Mouse (Mus musculus): ENCODE measurements around the gene Pank4. TPM values are rescaled to one million over a fixed set of nuclear protein-coding genes. Genes with fewer than 3 reads are reported as not detected.

Pank4 gene
- polyA plus RNA-seq, 1 experiment from 2014 or later: 47.2 TPM

- Histone ChIP-seq H3K4me1 (replicated peaks; ENCODE audit: control insufficient read depth, insufficient read depth, low read length) (no peaks in the 10 kb centered on the region), H3K4me3 (ENCODE audit: low read depth, low read length) (no peak overlapping the region), H3K4me2 (no peak overlapping the region), H3K27me3 (replicated peaks; ENCODE audit: control insufficient read depth, insufficient read depth, low read length) (no peaks in the 10 kb centered on the region; the same call in 1 of the 2 replicates), H3K36me3 (ENCODE audit: control insufficient read depth, insufficient read depth, low read length) (no peaks in the 10 kb centered on the region), H3K9me3 (ENCODE audit: control insufficient read depth, low read length) (no peaks in the 10 kb centered on the region), H3K9ac (ENCODE audit: low read depth, low read length) (no peak overlapping the region), H3K27ac (ENCODE audit: low read depth, low read length) (no peak overlapping the region)
- DNase-seq (ENCODE audit: low spot score) (no peak), ATAC-seq (replicated peaks; ENCODE audit: low FRiP score) (no peak)
- WGBS: 61% methylated on average over 8 of the region's 8 CpGs
Measured at GRCm38 (mm10) chr4:154936542-154937255, 27.2 kb upstream of the Pank4 start.

- WGBS: 72% methylated on average over 1 of the region's 1 CpGs
- H3K4me2 ChIP-seq: no peak overlapping the region
- 0 out of 2 replicates have a peak, but pooled peaks cover 2% of the 10 kb centered on the region for H3K9me3 ChIP-seq (ENCODE audit: control insufficient read depth, low read length)
- no peaks in the 10 kb centered on the region for H3K36me3 ChIP-seq (ENCODE audit: control insufficient read depth, insufficient read depth, low read length)
- H3K4me1 ChIP-seq (replicated peaks; ENCODE audit: control insufficient read depth, insufficient read depth, low read length): no peaks in the 10 kb centered on the region
- no peak overlapping the region for H3K27ac ChIP-seq (ENCODE audit: low read depth, low read length)
- H3K9ac ChIP-seq (ENCODE audit: low read depth, low read length): no peak overlapping the region
- no peak for ATAC-seq (replicated peaks; ENCODE audit: low FRiP score)
- H3K4me3 ChIP-seq (ENCODE audit: low read depth, low read length): no peak overlapping the region
- no peak for DNase-seq (ENCODE audit: low spot score)
- no peaks in the 10 kb centered on the region; the same call in 1 of the 2 replicates for H3K27me3 ChIP-seq (replicated peaks; ENCODE audit: control insufficient read depth, insufficient read depth, low read length)
Measured at GRCm38 (mm10) chr4:154937746-154938145, 26.2 kb upstream of the Pank4 start.

DNA sequence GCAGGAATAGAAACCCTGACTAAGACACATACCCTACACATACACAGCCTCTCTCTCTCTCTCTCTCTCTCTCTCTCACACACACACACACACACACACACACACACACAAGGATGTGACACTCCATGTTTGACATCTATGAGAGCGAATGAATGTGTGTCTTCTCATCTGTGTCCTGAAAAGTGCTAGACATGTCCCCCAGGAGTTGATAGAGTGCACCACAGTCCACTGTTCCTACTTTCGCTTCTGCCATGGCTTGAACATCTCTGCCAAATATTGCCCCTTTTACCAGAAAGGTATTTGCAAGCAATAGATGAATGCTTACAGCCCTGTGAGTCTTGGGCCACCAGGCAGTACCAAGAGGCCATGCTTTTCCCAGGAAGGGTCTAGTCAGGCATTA, 23.8 kb upstream of the Pank4 start:
- no peak overlapping the region for H3K4me3 ChIP-seq (ENCODE audit: low read depth, low read length)
- H3K4me1 ChIP-seq (replicated peaks; ENCODE audit: control insufficient read depth, insufficient read depth, low read length): no peaks in the 10 kb centered on the region
- H3K9me3 ChIP-seq (ENCODE audit: control insufficient read depth, low read length): 0 out of 2 replicates have a peak, but pooled peaks cover 2% of the 10 kb centered on the region
- DNase-seq (ENCODE audit: low spot score): no peak
- no peak overlapping the region for H3K9ac ChIP-seq (ENCODE audit: low read depth, low read length)
- H3K4me2 ChIP-seq: no peak overlapping the region
- 80% methylated on average over 2 of the region's 2 CpGs for WGBS
- no peak overlapping the region for H3K27ac ChIP-seq (ENCODE audit: low read depth, low read length)
- no peaks in the 10 kb centered on the region for H3K36me3 ChIP-seq (ENCODE audit: control insufficient read depth, insufficient read depth, low read length)
- ATAC-seq (replicated peaks; ENCODE audit: low FRiP score): no peak
- H3K27me3 ChIP-seq (replicated peaks; ENCODE audit: control insufficient read depth, insufficient read depth, low read length): no peaks in the 10 kb centered on the region; the same call in 1 of the 2 replicates

DNA sequence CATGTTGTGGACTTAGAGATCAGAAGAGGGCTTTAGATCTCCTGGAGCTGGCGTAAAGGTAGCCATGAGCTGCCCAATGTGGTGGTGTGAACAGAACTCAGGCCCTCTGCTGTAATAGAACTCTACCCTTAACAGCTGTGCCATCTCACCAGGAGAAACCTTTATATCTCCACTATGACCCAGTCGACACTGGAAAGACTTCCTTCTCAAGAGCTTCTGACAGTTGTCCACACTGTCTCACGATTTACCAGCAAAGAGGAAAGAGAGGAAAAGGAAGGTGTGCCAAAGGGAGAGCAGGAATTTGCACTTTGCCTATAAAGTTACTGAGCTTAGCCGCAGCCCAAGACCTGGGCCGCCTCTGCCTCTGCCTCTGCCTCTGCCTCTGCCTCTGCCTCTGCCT, 22.1 kb upstream of the Pank4 start:
- H3K36me3 ChIP-seq (ENCODE audit: control insufficient read depth, insufficient read depth, low read length): no peaks in the 10 kb centered on the region
- WGBS: 79% methylated on average over 5 of the region's 5 CpGs
- ATAC-seq (replicated peaks; ENCODE audit: low FRiP score) (no peak), DNase-seq (ENCODE audit: low spot score) (no peak)
- no peak overlapping the region for H3K4me3 ChIP-seq (ENCODE audit: low read depth, low read length)
- no peaks in the 10 kb centered on the region for H3K4me1 ChIP-seq (replicated peaks; ENCODE audit: control insufficient read depth, insufficient read depth, low read length)
- H3K4me2 ChIP-seq: no peak overlapping the region
- H3K9me3 ChIP-seq (ENCODE audit: control insufficient read depth, low read length): 0 out of 2 replicates have a peak, but pooled peaks cover 2% of the 10 kb centered on the region
- H3K27ac ChIP-seq (ENCODE audit: low read depth, low read length): no peak overlapping the region
- no peak overlapping the region for H3K9ac ChIP-seq (ENCODE audit: low read depth, low read length)
- no peaks in the 10 kb centered on the region; the same call in 1 of the 2 replicates for H3K27me3 ChIP-seq (replicated peaks; ENCODE audit: control insufficient read depth, insufficient read depth, low read length)

GRCm38 (mm10) chr4:154942632-154943322, 21.1 kb upstream of the Pank4 start:
- Histone ChIP-seq H3K4me2 (no peak overlapping the region), H3K4me3 (ENCODE audit: low read depth, low read length) (no peak overlapping the region), H3K36me3 (ENCODE audit: control insufficient read depth, insufficient read depth, low read length) (no peaks in the 10 kb centered on the region), H3K9ac (ENCODE audit: low read depth, low read length) (no peak overlapping the region), H3K27me3 (replicated peaks; ENCODE audit: control insufficient read depth, insufficient read depth, low read length) (peaks cover 2% of the 10 kb centered on the region; the same call in 1 of the 2 replicates), H3K4me1 (replicated peaks; ENCODE audit: control insufficient read depth, insufficient read depth, low read length) (no peaks in the 10 kb centered on the region), H3K9me3 (ENCODE audit: control insufficient read depth, low read length) (0 out of 2 replicates have a peak, but pooled peaks cover 2% of the 10 kb centered on the region), H3K27ac (ENCODE audit: low read depth, low read length) (no peak overlapping the region)
- no peak for ATAC-seq (replicated peaks; ENCODE audit: low FRiP score)
- DNase-seq (ENCODE audit: low spot score): no peak
- WGBS: 79% methylated on average over 10 of the region's 10 CpGs

DNA sequence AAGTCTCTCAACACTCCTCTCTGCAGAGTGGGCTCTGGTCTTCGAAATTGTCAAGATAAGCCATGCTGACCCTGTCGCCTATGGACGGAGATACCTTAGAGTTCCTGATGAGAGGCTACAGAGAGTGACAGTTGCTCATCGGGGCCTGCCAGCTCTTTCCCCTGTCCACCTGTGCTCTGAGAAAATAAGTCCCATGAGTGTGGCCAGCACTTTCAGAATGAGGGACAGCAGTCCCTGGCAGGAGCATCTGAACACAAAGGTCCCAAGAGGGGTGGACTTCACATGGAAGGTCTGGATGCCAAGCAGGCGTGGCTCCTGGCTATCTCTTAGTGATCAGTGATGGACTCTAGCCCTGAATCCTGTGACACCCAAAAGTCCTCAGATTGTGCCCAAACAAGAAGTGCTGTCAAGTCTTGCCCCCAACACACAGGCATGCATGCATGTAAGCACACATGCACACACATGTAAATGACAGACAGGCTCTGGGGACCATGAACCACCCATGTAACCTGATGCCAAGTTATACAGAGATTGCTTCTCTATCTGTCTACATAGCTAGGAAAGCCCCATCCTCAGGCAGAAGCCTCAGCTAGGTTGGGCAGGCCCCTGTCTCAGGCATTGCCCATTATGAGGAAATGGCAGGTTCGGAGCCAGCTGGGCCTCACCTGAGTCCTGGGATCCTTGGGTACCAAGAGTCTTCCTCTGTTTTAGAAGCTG, 20.4 kb upstream of the Pank4 start:
- H3K27me3 ChIP-seq (replicated peaks; ENCODE audit: control insufficient read depth, insufficient read depth, low read length): peaks cover 8% of the 10 kb centered on the region
- H3K27ac ChIP-seq (ENCODE audit: low read depth, low read length): no peak overlapping the region
- H3K9me3 ChIP-seq (ENCODE audit: control insufficient read depth, low read length): 0 out of 2 replicates have a peak, but pooled peaks cover 2% of the 10 kb centered on the region
- WGBS: 82% methylated on average over 6 of the region's 6 CpGs
- no peaks in the 10 kb centered on the region for H3K4me1 ChIP-seq (replicated peaks; ENCODE audit: control insufficient read depth, insufficient read depth, low read length)
- no peak overlapping the region for H3K4me2 ChIP-seq
- H3K9ac ChIP-seq (ENCODE audit: low read depth, low read length): no peak overlapping the region
- no peaks in the 10 kb centered on the region for H3K36me3 ChIP-seq (ENCODE audit: control insufficient read depth, insufficient read depth, low read length)
- no peak for DNase-seq (ENCODE audit: low spot score)
- no peak for ATAC-seq (replicated peaks; ENCODE audit: low FRiP score)
- H3K4me3 ChIP-seq (ENCODE audit: low read depth, low read length): no peak overlapping the region

DNA sequence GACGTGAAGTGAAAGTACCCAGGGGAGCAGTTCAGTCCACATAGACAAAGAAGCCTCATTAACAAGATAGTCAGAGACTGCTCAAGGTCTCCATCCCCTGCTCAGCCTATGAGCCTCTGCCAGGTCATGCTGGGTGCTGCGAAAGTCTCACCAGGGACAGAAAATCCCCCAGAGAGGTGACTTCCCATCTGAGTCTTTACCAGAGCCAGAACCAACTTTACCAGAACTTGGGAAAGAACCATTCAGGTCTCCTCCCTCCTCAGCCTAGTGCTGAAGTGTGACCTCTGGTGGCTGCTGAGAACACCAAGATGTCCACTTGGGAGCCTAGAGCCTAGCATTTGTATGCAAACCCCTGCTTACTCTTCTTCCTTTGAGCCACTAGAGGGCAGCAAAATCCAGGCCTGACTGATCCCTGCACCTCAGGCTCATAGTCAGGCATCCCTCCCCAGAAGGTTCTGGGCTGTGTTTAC, 19.8 kb upstream of the Pank4 start:
- H3K4me3 ChIP-seq (ENCODE audit: low read depth, low read length): no peak overlapping the region
- H3K9ac ChIP-seq (ENCODE audit: low read depth, low read length): no peak overlapping the region
- no peak for DNase-seq (ENCODE audit: low spot score)
- H3K4me1 ChIP-seq (replicated peaks; ENCODE audit: control insufficient read depth, insufficient read depth, low read length): no peaks in the 10 kb centered on the region
- 0 out of 2 replicates have a peak, but pooled peaks cover 2% of the 10 kb centered on the region for H3K9me3 ChIP-seq (ENCODE audit: control insufficient read depth, low read length)
- H3K27me3 ChIP-seq (replicated peaks; ENCODE audit: control insufficient read depth, insufficient read depth, low read length): peaks cover 15% of the 10 kb centered on the region
- peak; percentile 86 for ATAC-seq (replicated peaks; ENCODE audit: low FRiP score)
- H3K36me3 ChIP-seq (ENCODE audit: control insufficient read depth, insufficient read depth, low read length): no peaks in the 10 kb centered on the region
- no peak overlapping the region for H3K4me2 ChIP-seq
- WGBS: 19% methylated on average over 2 of the region's 2 CpGs
- no peak overlapping the region for H3K27ac ChIP-seq (ENCODE audit: low read depth, low read length)

- ATAC-seq (replicated peaks; ENCODE audit: low FRiP score) (peak; percentile 76), DNase-seq (ENCODE audit: low spot score) (no peak)
- 3% methylated on average over 8 of the region's 8 CpGs for WGBS
- no peaks in the 10 kb centered on the region for H3K36me3 ChIP-seq (ENCODE audit: control insufficient read depth, insufficient read depth, low read length)
- peak overlapping the region; percentile 46 for H3K4me2 ChIP-seq
- H3K9me3 ChIP-seq (ENCODE audit: control insufficient read depth, low read length): 0 out of 2 replicates have a peak, but pooled peaks cover 2% of the 10 kb centered on the region
- H3K27me3 ChIP-seq (replicated peaks; ENCODE audit: control insufficient read depth, insufficient read depth, low read length): peaks cover 35% of the 10 kb centered on the region
- peak overlapping the region; percentile 25 for H3K4me3 ChIP-seq (ENCODE audit: low read depth, low read length)
- no peak overlapping the region for H3K27ac ChIP-seq (ENCODE audit: low read depth, low read length)
- H3K9ac ChIP-seq (ENCODE audit: low read depth, low read length): no peak overlapping the region
- no peaks in the 10 kb centered on the region for H3K4me1 ChIP-seq (replicated peaks; ENCODE audit: control insufficient read depth, insufficient read depth, low read length)
Measured at GRCm38 (mm10) chr4:154946319-154946718, 17.6 kb upstream of the Pank4 start.

All from liver, embryonic 11.5 days (tissue).